Mouse (Mus musculus) spleen, postnatal 4 days (tissue): ENCODE results near the gene Ttc7b.

Experiments used
- DNase-seq, 2 experiments: peaks; one replicate each; pipeline ENCODE4 v3.0.0; 2022; ENCODE audit warnings: low spot score in 2 of 2

Ttc7b gene

GRCm38 (mm10) chr12:100278358-100278757, 242.3 kb downstream of the Ttc7b start:
- DNase-seq, result no peak

GRCm38 (mm10) chr12:100277534-100277905, 243.1 kb downstream of the Ttc7b start:
- no peak for DNase-seq

DNA sequence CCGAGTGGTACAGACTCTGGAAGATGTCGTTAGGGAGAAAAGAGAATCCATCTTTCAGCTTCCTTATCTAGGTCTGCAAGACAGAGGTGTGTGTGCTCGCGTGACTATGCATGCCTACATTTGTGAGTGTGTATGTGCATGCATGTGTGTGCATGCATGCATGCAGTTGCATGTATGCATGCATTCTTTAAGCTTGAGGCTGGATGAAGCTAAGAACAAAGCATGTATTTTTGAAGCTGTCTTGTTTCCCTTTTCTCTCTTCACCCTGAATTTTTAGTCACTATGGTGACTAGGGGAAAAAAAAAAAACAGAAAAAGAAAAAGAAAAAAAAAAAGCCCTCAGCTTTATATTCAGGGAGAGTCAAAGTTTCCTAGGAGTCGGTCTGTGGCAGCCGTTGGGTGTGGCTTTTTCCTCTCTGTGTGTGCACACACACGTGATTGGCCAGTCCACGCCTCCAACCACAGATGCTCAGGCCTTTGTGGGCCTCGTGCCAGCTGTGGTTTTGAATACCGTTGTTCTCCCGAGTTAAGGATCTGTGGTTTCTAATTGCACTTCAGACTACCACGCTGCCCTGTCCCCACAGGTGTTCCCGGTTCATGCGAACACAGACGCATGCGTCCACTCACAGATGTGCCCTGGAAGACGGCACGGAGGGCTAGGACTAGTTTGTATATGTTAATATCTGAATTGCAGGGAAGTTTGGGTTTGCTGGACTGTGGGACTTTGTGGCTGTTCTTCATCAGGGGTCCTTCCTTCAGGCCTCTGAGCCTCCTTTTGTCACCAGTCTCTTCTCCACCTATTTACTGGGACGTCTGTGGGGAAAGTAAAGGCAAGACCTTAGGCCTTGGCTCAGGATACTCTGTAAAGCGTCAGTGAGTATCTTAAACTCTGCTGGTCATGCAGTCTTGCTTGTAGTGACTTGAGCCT, 243.8 kb downstream of the Ttc7b start:
- peak in 1 of 2 experiments; percentile 50 for DNase-seq

- DNase-seq, result peak in 1 of 2 experiments; percentile 20
These were observed 244.8 kb downstream of the Ttc7b start for GRCm38 (mm10) chr12:100275850-100276249.

GRCm38 (mm10) chr12:100273033-100273432, 247.6 kb downstream of the Ttc7b start:
- no peak for DNase-seq

DNA sequence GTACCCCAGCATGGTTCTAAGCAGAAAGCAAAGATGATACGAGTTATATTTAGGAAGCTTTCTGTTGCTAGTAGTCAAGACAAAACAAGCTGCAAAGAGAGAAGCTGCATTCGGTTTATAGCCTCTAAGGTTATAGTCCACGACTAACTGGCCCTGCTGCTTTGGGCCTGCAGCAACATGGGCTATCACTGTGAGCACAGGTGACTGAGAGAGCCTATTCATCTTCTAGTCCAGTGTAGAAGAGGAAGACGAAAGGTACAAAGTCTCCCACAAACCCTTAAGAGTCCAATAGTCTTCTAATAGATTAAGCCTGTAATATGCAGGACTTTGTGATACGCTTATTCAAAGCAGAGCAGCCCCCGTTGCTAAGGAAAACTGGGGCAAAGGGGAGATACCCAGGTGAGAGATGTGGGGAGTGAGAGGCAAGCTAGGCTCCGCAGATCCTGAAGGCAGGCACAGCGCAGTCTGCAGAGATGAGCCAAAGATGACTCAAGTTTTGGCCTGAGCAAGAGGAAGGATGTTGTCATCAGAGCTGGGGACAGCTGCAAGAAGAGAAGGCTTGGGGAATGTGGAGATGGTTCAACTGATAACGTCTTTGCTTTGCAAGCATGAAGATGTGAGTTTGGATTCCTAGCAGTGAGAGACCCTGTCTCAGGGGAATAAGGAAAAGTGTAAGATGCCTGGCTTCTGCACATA, 250.5 kb downstream of the Ttc7b start:
- no peak for DNase-seq

DNA sequence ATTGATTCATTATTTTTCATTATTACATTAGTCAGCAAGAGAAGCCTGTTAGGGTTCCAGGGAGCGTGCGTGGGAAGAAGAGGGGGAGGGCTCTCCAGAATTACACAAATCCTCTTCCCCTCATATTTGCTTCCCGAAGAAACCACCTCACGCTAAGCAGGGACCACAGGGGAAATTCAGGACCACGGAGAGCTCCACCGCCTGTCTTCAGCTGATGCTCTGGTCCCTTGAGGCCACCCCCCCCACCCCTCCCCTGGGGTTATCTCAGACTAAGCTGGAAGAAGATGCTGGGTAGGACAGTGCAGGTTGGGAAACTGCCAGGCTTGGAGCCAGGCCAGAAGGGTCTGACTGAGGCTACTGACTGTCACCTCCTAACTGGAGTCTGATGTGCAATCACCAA, 252.6 kb downstream of the Ttc7b start:
- DNase-seq, result peak; percentile 51 to 80

DNA sequence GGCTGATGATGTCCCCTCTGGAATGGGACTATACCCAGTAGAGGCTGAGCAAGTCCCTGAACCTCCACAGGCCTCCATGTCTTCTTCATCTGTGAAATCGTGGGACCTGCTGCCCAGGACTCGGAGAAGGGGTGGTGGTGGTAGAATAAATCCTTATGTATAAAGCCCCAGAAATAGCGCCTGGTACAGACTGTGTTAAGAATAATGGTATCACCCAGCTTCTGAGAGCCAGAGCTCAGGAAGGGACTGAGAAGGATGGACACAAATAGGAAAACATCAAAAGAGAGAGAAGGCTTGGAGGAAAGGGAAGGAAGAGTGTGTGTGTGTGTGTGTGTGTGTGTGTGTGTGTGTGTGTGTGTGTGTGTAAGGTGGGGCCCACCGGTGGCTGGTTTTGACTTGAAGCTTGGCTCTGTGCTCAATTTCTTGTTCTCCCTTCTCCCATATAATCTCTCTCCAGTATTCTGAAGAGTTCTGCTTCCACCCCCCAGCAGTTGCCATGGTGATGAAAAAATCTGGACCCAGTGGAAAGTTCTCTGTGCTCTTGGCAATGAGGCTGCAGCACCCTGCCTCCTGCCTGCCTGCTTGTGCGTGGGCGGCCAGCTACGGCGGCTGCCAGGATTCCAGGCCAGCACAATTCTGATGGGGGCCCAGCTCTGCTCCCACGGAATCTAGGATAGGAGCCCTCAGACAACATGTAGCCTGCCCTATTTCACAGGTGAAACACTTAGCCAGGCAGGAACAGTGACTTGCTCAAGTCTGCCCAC, 254.9 kb downstream of the Ttc7b start:
- DNase-seq, result no peak

DNA sequence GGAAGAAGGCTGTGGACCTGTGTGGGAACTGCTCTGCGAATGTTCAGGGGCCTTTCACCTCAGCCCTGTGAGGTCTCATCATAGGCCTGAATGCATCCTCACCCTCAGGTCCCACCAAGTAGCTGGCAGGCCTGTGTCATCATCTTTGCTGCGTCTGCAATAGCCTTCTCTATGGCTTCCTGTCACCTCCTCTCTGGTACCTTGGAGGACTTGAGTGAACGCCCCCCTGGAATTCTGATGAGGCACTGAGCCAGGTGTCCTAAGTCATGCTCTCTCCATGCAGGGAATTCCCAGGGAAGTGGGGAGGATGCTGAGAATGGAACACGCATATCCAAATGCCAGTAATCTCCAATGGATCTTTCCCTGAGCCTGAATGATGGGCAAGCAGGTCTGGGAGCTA, 255.7 kb downstream of the Ttc7b start:
- no peak for DNase-seq

- no peak for DNase-seq
These were observed 257.8 kb downstream of the Ttc7b start for GRCm38 (mm10) chr12:100262846-100263245.

DNA sequence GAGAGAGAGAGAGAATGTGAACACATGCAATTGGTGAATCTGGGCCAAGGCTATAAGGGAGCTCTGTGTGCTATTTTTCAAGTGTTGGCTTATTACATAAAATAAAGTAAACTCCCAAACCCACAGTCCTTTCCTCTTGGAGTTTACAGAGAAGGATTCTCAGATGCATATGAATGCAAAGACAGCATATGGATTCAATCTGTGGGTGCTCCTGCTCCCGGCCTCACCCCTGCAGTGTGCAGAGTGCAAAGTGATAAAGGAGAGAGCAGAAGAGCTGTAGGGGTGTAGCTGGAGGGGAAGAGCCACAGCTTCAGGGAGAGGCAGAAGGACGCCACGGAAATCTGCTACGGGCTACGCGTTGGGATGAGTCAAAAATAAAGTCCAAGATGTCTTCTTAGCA, 258.9 kb downstream of the Ttc7b start:
- DNase-seq, result no peak

DNA sequence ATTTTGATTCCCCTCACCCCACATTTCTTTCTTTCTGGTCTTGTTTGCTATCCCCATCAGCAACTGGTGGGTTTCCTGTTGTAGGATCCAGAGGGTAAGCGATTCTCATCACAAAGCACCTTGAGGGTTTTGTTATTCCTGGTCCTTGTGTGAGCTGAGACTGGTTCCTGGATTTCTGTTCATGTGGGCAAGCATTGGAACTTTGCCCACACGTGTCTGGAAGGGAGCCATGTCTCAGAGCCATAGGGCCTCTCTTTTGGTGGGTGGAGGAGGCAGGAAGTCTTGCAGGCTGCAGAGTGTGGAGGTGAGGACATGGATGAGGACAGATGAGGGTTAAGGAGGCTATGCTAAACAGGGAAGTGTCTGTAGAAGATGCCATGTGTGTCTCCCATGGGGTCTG, 260.5 kb downstream of the Ttc7b start:
- no peak for DNase-seq

DNA sequence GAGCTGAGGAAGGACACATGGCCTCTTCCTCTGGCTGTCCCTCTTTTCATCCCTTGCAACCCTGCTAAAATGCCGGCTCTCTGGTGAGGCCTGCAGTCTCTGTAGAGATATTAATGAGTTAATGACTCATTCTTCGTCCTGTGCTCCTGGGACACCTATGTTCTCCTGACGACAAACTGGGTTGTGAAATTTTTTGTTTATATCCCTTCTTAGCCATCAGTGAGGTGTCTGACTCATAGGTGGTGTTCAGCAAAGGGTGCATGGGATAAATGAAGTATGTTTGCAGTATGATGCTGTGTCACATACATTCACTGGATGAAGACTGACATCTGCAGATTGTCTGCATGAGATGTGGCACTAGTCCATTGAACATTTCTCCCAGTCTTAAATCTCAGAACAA, 262.8 kb downstream of the Ttc7b start:
- no peak for DNase-seq

DNA sequence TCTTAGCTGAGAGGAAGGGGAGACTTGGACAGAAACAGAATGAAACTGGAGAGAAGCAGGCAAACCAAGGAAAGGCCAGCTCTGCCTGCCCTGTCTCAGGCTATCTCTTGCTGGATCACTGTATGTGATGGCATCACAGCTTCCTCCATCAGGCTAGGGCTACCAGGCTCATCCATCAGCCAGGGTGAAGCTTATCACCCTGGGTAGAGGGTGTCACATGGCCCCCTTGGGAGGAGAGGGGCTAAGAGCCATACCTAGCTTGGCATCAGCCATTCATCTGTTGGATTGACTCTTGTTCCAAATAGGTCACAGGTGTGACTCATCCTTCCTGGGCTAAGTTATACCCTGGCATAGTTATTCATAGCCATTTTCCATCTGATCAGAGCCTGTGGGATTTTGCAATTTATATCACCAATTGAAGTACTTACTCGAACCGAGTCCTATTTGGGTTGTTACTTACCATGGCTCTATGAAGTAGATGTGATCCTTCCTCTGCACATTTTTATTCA, 265.1 kb downstream of the Ttc7b start:
- DNase-seq, result no peak

GRCm38 (mm10) chr12:100254471-100254870, 266.2 kb downstream of the Ttc7b start:
- no peak for DNase-seq
